Mouse (Mus musculus) embryo, embryonic 11 days (tissue): ENCODE data around the gene Zglp1.

ENCODE experiments used
- DNase-seq: peaks from one replicate; pipeline ENCODE4 v3.0.0-alpha.2; 2015

The Zglp1 gene

GRCm38 (mm10) chr9:21067006-21067684, at the start of gene Zglp1:
Gene Zglp1, minus strand, starts transcription at chr9:21067093.
- no peak for DNase-seq

DNA sequence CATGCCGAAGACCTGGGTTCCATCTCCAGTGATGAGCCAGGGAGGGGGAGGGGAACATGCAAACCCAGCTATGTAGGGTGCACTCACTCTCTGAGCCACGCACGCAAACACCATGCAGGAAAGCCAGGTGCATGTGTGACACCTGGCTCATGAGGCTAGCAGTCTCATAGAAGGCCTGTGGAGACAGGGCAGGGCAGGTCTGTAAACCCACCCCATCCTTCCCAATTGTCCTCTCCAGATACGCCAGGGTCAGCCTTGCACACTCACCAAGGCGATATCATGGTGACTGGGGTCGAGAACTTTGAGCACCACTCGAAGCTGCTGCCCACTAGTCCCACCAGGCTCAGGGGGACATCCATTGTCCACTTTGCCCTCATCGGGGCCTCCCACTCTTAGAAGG, 48.2 kb upstream of the Zglp1 start:
- no peak for DNase-seq

DNA sequence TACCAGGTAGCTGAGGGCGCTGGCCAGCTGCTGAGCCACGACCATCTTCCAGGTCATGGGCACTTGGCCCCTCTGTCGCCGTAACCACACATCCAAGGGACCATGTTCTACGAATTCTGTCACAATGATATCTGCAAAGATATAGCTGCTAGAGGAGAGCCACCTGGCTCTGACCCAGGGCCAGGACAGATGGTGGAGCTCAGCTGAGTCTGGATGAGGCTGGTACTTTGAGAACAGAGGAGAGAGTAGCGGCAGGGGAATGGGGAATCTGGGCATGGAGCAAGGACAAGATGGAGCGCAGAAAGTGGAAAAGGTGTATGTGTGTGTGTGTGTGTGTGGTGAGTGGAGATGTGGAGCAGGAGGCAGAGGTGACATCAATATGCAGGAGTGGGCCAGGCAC, 47.3 kb upstream of the Zglp1 start:
- DNase-seq = no peak

DNA sequence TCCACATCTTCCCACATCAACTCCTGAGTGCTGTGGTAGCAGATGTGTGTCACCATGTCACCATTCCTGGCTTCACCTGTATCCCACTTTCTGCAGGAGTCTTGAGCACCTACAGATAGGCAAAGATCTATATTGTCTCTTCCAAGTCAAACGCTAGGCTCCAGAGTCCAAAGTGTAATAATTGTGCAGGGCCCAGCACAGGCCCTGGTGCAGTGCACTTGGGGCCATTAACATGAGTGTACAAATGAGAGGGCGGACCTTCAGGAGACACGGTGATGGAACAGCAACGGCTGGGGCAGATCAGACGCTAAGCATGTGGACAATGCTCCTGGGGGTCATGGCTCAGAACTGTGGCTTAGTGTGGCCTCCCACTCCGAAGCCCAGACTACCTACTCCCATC, 46.9 kb upstream of the Zglp1 start:
- no peak for DNase-seq

GRCm38 (mm10) chr9:21107607-21108237, 40.8 kb upstream of the Zglp1 start:
- DNase-seq = no peak

DNA sequence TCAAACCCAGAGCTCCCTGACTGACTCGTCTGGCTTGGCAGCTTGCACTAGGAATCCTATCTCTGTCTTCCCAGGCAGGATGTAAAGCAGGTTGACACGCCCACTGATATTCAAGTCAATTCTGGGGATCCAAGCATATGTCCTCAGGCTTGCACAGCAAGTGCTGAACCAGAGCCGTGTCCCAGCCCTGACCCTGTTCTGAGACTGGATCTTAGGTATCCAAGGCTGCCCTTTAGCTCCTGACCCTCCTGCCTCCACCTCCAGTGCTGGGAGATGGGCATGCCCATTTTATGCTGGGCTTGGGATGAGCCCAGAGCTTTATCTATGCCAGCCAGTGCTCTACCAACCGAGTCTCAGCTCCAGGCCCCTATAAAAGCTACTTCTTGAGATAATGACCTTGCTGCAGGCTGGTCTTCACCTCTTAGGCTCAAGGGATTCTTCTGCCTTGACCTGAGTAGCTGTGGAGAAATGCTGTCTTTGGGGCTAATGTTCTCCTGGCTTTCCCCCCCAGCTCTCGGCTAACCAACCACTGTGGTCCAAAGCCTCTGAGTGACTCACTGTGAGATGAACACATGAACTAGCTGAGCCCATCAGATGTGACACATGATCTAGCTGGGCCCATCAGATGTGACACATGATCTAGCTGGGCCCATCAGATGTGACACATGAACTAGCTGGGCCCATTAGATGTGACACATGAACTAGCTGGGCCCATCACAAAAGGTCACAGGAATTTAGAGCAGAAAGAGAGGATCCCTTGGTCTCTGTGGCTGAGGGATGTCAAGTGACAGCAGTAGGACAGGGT, 39.1 kb upstream of the Zglp1 start:
- no peak for DNase-seq

- no peak for DNase-seq
Observed at GRCm38 (mm10) chr9:21104814-21105213, 37.9 kb upstream of the Zglp1 start.

DNA sequence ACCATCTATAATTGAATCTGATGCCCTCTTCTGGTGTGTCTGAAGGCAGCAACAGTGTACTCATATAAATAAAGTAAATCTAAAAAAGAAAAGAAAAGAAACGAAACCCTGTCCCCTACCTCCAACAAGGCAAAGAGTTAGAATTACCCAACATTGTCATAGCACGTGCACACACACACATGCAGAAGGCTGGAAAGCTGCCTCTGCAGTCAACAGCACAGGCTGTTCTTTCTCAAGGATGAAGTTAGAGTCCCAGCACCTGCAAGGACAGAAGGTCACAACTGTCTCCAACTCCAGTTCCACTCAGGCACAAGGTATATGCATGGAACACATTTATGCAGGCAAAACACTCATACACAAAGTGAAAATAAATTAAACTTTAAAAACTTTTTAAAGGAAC, 35.2 kb upstream of the Zglp1 start:
- no peak for DNase-seq

GRCm38 (mm10) chr9:21100447-21101161, 33.7 kb upstream of the Zglp1 start:
- DNase-seq = peak; percentile 20

- no peak for DNase-seq
Observed at GRCm38 (mm10) chr9:21097793-21098192, 30.9 kb upstream of the Zglp1 start.

GRCm38 (mm10) chr9:21095958-21096357, 29.1 kb upstream of the Zglp1 start:
- no peak for DNase-seq

DNA sequence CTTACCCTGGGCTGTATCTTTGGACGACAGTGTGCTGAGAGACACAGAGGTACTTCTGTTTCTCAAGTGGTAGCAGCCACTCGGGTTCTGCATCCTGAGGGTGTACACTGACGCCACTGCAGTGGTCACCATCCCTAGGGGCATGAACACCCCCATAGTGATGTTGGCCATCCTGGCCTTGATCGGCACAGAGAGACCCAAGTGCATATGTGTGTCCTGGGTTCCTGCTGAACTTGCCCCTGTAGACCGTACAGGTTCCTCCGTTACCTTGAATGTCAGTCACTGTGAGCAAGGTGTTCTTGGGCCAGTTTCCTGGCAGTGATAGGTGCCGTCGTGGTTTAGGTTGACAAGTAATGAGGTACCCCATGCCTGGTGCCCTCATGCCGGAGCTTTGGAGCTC, 26.5 kb upstream of the Zglp1 start:
- no peak for DNase-seq

DNA sequence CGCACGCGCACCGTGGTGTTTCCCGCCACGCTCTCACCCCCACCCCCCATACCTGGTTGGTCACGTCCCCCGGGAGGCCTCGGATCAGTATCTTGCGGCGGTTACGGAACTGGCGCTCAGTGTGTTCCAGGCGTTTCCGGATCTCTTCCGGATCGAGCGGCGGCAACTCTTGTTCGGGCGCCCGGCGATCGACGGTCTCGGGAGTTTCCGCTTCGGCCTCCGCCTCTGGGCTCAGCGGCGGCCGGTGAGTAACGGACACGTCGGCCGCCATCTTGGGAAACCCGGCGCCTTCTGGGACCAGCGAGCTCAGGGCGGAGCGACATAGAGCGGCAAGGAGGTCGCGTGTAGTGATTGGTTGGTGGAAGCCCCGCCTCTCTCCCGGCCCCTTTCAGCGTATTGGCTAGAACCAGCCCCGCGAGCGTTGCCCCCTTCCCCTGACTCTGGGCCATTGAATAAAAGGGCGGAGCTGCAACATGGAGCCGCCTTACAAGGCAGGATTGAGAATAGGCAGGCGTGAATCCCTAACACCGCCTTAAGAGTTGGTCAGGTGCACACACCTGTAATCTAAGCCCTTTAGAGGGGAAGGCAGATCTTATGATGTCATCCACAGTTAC, 24.9 kb upstream of the Zglp1 start, which contains the start of the genes Gm38431 and Raver1:
Gm38431 (minus strand) TSS at position 291 of the 614 bp plus-strand sequence.
Raver1 (minus strand) TSS at position 302 of the 614 bp plus-strand sequence.
- DNase-seq = peak; percentile 99

DNA sequence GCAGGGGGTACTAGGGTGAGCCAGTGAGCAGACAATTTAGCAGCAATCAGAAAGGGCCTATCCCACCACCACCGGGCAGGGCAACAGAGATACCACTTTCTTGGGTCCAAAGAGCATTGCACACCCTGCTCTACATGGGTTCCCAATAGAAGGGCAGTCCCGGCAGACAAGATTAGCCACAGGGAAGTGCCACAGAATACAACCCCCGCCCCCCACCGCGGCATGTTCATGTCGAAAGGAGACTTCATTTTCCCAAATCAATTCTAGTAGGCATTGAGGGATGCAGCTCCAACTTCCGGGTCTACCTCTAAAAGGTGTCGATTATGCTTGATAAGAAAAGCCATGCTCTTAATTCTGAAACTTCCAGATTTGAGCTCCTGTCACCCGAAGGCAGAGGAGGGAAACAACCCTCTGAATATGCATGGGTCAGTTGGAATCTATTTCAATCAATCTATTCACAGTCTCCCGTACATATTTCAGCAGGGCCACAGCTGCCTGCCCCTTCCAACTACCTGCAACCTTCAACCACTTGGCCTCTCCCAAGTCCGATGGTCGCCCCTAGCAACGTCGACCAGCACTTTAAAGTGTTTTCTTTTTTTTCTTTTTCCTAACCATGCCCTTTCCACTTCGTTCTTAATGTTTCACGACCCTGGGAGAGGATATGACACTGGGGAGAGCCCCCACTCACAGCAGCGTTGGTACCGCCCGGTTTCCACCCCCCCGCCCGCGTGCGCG, 24.2 kb upstream of the Zglp1 start:
- no peak for DNase-seq

GRCm38 (mm10) chr9:21090537-21090936, 23.6 kb upstream of the Zglp1 start:
- DNase-seq = no peak

DNA sequence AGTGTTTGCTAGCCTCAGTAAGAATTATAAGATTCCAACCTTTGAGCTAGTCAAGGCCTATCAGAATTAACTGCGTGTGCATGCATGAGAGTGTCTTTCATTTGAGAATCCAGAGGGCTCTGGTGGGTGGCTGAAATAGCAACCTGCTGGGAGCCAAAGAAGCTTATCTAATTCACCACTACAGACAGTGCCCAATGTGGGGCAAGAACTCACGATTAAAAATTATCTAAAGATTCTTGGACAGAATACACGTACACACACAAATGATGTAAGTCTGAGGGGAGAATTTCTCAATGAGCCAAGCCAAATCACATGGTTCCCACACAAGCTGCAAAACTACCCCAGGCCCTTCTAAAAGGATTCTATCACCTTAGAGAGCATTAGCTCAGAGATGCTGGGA, 16.4 kb upstream of the Zglp1 start:
- DNase-seq = no peak

- DNase-seq = no peak
Observed at GRCm38 (mm10) chr9:21081127-21081526, 14.2 kb upstream of the Zglp1 start.

- DNase-seq = no peak
Observed at GRCm38 (mm10) chr9:21075625-21076024, 8.7 kb upstream of the Zglp1 start.

GRCm38 (mm10) chr9:21074173-21074572, 7.3 kb upstream of the Zglp1 start:
- no peak for DNase-seq

- DNase-seq = peak; percentile 95
Observed at GRCm38 (mm10) chr9:21073044-21073840, 6.3 kb upstream of the Zglp1 start, which contains the start of the genes Gm49373 and Fdx1l. Gene Gm49373, minus strand, starts transcription at chr9:21073096. Gene Fdx1l, minus strand, starts transcription at chr9:21073614.

DNA sequence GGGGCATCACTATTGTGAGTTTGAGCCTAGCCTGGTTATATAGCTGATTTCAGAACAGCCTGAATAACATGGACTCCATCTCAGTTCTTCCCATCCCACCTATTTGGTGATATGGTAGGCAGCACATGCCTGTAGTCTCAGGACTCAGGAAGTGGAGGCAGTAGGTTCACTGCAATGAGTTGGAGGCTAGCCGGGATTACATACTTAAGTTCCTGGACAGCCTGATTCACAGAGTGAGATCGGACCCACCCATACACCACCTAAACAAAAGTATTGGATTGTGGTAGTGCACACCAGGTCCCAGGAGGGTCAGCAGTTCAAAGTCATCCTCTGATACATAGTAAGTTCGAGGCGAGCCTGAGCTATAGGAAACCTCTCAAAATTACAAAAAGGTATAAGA, 5.7 kb upstream of the Zglp1 start:
- DNase-seq = no peak
